Mouse (Mus musculus) G1E-ER4 (cell line): Measurements from ENCODE around the gene Ypel4. TPM values are rescaled to one million over a fixed set of nuclear protein-coding genes. Genes with fewer than 3 reads are reported as not detected.

ENCODE experiments used
- GATA1 ChIP-seq: IDR thresholded peaks from one replicate; pipeline ENCODE4 v1.8.0; 2012; ENCODE audit warnings: low read length, inconsistent platforms
- polyA plus RNA-seq: library from polyadenylated mRNA; stranded (reverse); fragments of >175 nt; gene quantifications from 2 replicates; pipeline ENCODE4 v1.2.3, GENCODE M21; 2012

Gene Ypel4
- polyA plus RNA-seq, 1 experiment: 1.4 TPM

GRCm38 (mm10) chr2:84720718-84721117 lies 13.1 kb upstream of the Ypel4 start:
- TF ChIP-seq GATA1: no peak

- no peak for TF ChIP-seq GATA1
These were observed 12.7 kb upstream of the Ypel4 start for GRCm38 (mm10) chr2:84721182-84721581.

GRCm38 (mm10) chr2:84723856-84724255 lies 10.0 kb upstream of the Ypel4 start:
- TF ChIP-seq GATA1: no peak

GRCm38 (mm10) chr2:84725770-84726169 lies 8.1 kb upstream of the Ypel4 start:
- TF ChIP-seq GATA1: no peak

GRCm38 (mm10) chr2:84726716-84727115 lies 7.1 kb upstream of the Ypel4 start:
- no peak for TF ChIP-seq GATA1

GRCm38 (mm10) chr2:84727172-84727858 lies 6.5 kb upstream of the Ypel4 start, which contains the start of gene Clp1:
TSS of gene Clp1 (minus strand) at chr2:84727350.
- no peak for TF ChIP-seq GATA1

- no peak for TF ChIP-seq GATA1
These were observed 2.7 kb upstream of the Ypel4 start for GRCm38 (mm10) chr2:84731206-84731605.

GRCm38 (mm10) chr2:84732394-84732793 lies 1.5 kb upstream of the Ypel4 start:
- no peak for TF ChIP-seq GATA1

GRCm38 (mm10) chr2:84734351-84734864 lies 550 bp downstream of the Ypel4 start:
- no peak for TF ChIP-seq GATA1

GRCm38 (mm10) chr2:84734919-84735318 lies 1.1 kb downstream of the Ypel4 start:
- TF ChIP-seq GATA1: no peak

GRCm38 (mm10) chr2:84735346-84735920 lies 1.6 kb downstream of the Ypel4 start:
- peak; percentile 71 for TF ChIP-seq GATA1

- TF ChIP-seq GATA1: no peak
These were observed 2.7 kb downstream of the Ypel4 start for GRCm38 (mm10) chr2:84736312-84737161.

GRCm38 (mm10) chr2:84737451-84737925 lies 3.6 kb downstream of the Ypel4 start:
- no peak for TF ChIP-seq GATA1

- TF ChIP-seq GATA1: no peak
These were observed 4.5 kb downstream of the Ypel4 start for GRCm38 (mm10) chr2:84738271-84738911.

- TF ChIP-seq GATA1: no peak
These were observed 6.9 kb downstream of the Ypel4 start for GRCm38 (mm10) chr2:84740608-84741333.
